Mouse (Mus musculus): ENCODE measurements around the gene Exo5. TPM values are rescaled to one million over a fixed set of nuclear protein-coding genes. Genes with fewer than 3 reads are reported as not detected.

Gene Exo5
- total RNA-seq, 2 experiments from 2014 or later = 6.9 to 13.2 TPM

GRCm38 (mm10) chr4:120880731-120881432, 43.9 kb downstream of the Exo5 start:
- ATAC-seq (replicated peaks; ENCODE audit: low FRiP score, low TSS enrichment, poor library complexity, severe bottlenecking) = no peak

GRCm38 (mm10) chr4:120879386-120879785, 45.4 kb downstream of the Exo5 start:
- no peak for ATAC-seq (replicated peaks; ENCODE audit: low FRiP score, low TSS enrichment, poor library complexity, severe bottlenecking)

GRCm38 (mm10) chr4:120878728-120879127, 46.1 kb downstream of the Exo5 start:
- no peak for ATAC-seq (replicated peaks; ENCODE audit: low FRiP score, low TSS enrichment, poor library complexity, severe bottlenecking)

- ATAC-seq (replicated peaks; ENCODE audit: low FRiP score, low TSS enrichment, poor library complexity, severe bottlenecking) = no peak
Observed at GRCm38 (mm10) chr4:120875961-120876360, 48.9 kb downstream of the Exo5 start.

Other genes with a start within 250 kb of the Exo5 start
- gene Kcnq4, start 176.4 kb downstream of the Exo5 start, total RNA-seq (2014; fragmentation: Nextera tagmentation) = not detected in 2 replicates
- gene Kcnq4, start 176.4 kb downstream of the Exo5 start, total RNA-seq (2017) = not detected in 2 replicates
- 66.1 and 69.9 TPM in 2 replicates for gene Nfyc, start 93.4 kb downstream of the Exo5 start, total RNA-seq (2014; fragmentation: Nextera tagmentation)
- gene Nfyc, start 93.4 kb downstream of the Exo5 start, total RNA-seq (2017) = 39.0 and 74.5 TPM in 2 replicates
- not detected in 2 replicates for gene Rims3, start 70.2 kb downstream of the Exo5 start, total RNA-seq (2014; fragmentation: Nextera tagmentation)
- not detected in 2 replicates for gene Rims3, start 70.2 kb downstream of the Exo5 start, total RNA-seq (2017)
- 3.1 and 9.1 TPM in 2 replicates for gene Zfp69, start 26.7 kb upstream of the Exo5 start, total RNA-seq (2014; fragmentation: Nextera tagmentation)
- gene Zfp69, start 26.7 kb upstream of the Exo5 start, total RNA-seq (2017) = 2.3 and 7.8 TPM in 2 replicates
- gene Smap2, start 92.2 kb upstream of the Exo5 start, total RNA-seq (2014; fragmentation: Nextera tagmentation) = 157 and 168 TPM in 2 replicates
- gene Smap2, start 92.2 kb upstream of the Exo5 start, total RNA-seq (2017) = 84.1 and 87.3 TPM in 2 replicates
- gene Col9a2, start 114.4 kb upstream of the Exo5 start, total RNA-seq (2014; fragmentation: Nextera tagmentation) = not detected in 2 replicates
- not detected in 2 replicates for gene Col9a2, start 114.4 kb upstream of the Exo5 start, total RNA-seq (2017)
- gene Zmpste24, start 173.2 kb upstream of the Exo5 start, total RNA-seq (2014; fragmentation: Nextera tagmentation) = 33.5 and 34.1 TPM in 2 replicates
- gene Zmpste24, start 173.2 kb upstream of the Exo5 start, total RNA-seq (2017) = 65.3 and 78.7 TPM in 2 replicates
- gene Tmco2, start 184.2 kb upstream of the Exo5 start, total RNA-seq (2014; fragmentation: Nextera tagmentation) = not detected in 2 replicates
- not detected in 2 replicates for gene Tmco2, start 184.2 kb upstream of the Exo5 start, total RNA-seq (2017)

All from megakaryocyte-erythroid progenitor cell, adult 5-6 weeks (primary cell).